Mouse (Mus musculus) brain, embryonic 14.5 days (tissue): ENCODE measurements around the gene Cachd1. TPM values are rescaled to one million over a fixed set of nuclear protein-coding genes. Genes with fewer than 3 reads are reported as not detected.

Source experiments
- DNase-seq: peaks from one replicate; pipeline ENCODE4 v3.0.0-alpha.2; 2011; ENCODE audit warnings: low read depth
- CTCF ChIP-seq: fragments of 200-500 bp; IDR thresholded peaks from 2 replicates; pipeline ENCODE4 v1.5.1; 2012; ENCODE audit warnings: inconsistent platforms, mild to moderate bottlenecking, moderate library complexity, borderline replicate concordance; ENCODE audit not compliant: insufficient read depth, insufficient read length; ENCODE audit errors: extremely low read depth
- POLR2A ChIP-seq: fragments of 200-500 bp; IDR thresholded peaks from 2 replicates; pipeline ENCODE4 v1.6.1; 2012; ENCODE audit warnings: mild to moderate bottlenecking, inconsistent platforms, borderline replicate concordance; ENCODE audit not compliant: poor library complexity, insufficient read depth, insufficient read length, severe bottlenecking; ENCODE audit errors: extremely low read depth
- polyA plus RNA-seq: library from polyadenylated mRNA; depleted of rRNA; stranded (reverse); fragments of >200 nt; gene quantifications from 2 replicates; pipeline ENCODE4 v1.2.3, GENCODE M21; 2012

The Cachd1 gene
- polyA plus RNA-seq, 1 experiment: 150 TPM

- TF ChIP-seq POLR2A (no peak), CTCF (no peak)
- peak; percentile 75 for DNase-seq
Measured at GRCm38 (mm10) chr4:100890106-100890970, 113.9 kb downstream of the Cachd1 start.

GRCm38 (mm10) chr4:100893739-100894138, 117.3 kb downstream of the Cachd1 start:
- no peak for DNase-seq
- TF ChIP-seq POLR2A (no peak), CTCF (no peak)

DNA sequence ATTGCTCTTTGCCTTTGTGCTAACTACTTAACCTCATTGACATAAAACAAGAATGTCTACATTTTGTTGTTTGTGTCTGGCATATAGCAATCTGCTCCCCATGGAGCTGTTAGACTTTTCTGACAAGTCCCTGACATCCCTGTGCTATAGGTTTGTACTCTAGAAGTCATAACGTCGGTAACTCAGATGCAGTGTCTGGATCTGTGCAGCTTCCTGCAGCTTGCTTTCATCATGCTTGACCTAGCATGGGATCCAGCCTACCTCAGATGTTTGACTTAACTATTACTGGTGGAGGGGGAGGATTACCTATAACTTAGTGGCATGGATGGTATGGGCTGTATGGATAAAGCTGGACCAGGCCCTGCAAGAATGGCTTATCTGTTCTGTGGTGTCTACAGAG, 117.7 kb downstream of the Cachd1 start:
- DNase-seq: no peak
- TF ChIP-seq CTCF (no peak), POLR2A (no peak)

GRCm38 (mm10) chr4:100896260-100897010, 120.0 kb downstream of the Cachd1 start:
- TF ChIP-seq POLR2A (no peak), CTCF (no peak)
- DNase-seq: peak; percentile 68

- no peak for DNase-seq
- TF ChIP-seq POLR2A (no peak), CTCF (no peak)
Measured at GRCm38 (mm10) chr4:100897943-100898342, 121.5 kb downstream of the Cachd1 start.

DNA sequence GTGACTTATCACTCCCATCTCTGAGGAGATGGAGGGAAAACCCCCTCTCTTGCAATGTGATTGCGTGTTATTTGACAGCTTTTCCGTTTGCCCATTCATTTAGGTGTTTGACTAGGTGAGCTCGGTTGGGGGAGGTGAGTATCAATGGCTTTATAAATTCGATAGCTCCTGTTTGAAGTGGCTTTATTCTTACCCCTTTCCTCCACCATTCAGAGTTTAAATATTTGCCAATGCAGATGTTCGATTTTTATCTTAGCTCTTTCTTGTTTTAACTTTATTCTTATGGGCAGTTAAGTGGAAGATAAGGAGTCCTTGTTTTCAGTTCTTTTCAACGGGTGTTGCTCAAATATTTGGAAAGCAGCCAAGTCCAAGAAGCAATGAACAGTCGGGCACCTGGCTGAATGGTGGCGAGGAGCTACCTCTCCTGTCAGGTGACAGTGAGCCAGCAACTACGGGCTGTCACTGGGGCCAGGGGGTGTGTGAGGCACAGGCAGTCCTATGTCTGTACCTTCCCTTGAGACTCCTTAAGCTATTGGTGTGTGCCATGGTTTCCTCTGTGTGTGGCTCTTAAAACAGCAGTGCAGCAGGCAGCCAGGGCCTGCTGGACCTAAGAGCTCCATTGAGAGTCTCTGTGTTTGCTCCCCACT, 133.3 kb downstream of the Cachd1 start:
- TF ChIP-seq POLR2A (no peak), CTCF (no peak)
- DNase-seq: peak; percentile 52

DNA sequence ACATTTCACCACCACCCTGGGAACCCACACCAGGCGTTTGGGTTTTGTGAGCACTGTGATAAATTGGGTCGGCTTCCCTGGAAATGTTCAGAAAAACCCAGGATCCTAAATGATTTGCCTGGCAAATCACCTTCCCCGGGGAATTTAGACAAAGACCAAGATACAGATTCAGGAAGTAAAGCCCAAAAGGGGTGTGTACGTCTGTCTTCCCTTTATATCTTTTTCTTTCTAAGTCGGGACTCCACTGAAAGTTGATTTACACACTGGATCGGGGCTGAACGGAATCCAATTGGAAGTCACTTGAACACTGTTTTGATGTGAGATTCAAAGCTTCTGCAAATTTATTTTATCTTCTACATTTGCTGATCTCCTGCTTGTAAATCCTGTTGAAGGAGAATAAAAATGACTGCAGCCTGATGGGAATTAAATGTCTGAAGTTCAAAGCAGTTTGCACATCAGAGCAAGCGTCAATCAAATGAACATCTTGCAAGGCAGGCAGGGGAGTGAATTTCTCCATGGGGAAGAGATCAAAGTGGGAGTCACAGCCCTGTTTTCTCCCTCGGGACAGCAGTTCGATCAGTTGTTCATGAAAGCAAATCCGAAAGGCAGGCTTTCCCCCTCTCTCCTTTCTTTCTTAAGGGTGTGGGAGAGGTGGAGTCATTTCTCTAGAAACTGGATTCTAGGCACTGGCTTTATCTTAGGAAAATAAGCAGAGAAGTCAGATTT, 134.3 kb downstream of the Cachd1 start:
- DNase-seq: peak; percentile 89
- TF ChIP-seq CTCF (no peak), POLR2A (no peak)

- DNase-seq: no peak
- TF ChIP-seq CTCF: no peak
- no peak for TF ChIP-seq POLR2A
Measured at GRCm38 (mm10) chr4:100911658-100912057, 135.2 kb downstream of the Cachd1 start.

DNA sequence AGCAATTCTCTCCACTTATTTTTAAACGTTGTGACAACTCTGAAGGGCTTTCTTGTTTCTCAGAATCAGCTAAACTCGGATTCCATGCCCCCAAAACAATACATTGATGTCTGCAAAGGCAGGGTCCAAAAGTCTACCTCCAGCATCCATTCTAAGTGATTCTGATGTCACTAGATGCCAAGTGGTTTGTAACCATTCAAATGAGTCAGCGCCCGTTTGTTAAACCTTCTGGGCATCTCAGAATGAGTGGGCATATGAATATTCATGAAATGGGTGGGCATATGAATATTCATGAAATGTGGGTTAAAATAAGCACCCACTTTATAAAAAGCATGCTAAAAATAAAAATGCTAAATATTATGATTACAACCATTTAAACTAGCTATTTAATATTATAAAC, 137.2 kb downstream of the Cachd1 start:
- TF ChIP-seq POLR2A (no peak), CTCF (no peak)
- peak; percentile 83 for DNase-seq

- TF ChIP-seq CTCF (no peak), POLR2A (no peak)
- peak; percentile 67 for DNase-seq
Measured at GRCm38 (mm10) chr4:100914532-100914931, 138.1 kb downstream of the Cachd1 start.

DNA sequence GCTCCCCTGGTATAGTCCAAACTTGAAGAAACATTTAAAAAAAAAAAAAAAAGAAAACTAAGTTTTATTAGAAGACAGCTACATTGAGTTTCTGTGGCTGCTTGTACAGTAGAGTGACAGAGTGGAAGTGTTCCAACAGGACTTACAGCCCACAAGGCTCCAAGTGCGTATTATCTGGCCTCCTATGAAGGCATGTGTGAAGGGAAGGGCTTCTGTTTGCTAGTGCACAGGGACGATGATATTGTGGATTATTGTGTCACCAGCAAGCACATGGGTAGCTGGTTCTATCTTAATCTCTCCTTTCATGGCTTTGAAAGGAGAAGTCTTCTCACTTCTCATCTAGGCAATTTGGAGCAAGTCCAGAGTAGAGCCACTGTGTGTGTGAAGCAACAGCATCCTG, 138.6 kb downstream of the Cachd1 start:
- DNase-seq: no peak

DNA sequence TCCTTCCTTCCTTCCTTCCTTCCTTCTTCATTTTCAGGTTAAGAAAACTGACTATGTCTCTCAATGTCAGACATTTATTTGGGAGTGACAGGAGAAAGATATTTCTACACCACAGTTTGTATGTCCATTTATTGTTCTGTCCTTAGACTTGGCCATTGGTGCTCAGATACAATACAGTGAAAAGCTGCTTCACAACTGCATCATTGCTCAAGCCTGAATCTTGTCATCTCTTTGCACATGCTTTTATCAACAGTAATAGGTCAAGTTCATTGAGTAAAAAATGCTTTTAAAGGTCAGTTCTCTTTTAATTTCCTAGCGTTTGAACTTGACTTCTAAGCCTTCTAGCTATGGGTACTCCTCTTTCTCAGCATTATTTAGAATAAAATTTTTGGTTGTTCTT, 141.0 kb downstream of the Cachd1 start:
- no peak for DNase-seq
- TF ChIP-seq CTCF: no peak

More for the DNA sequence above, 138.6 kb downstream of the Cachd1 start:
- TF ChIP-seq POLR2A (no peak), CTCF (no peak)

DNA sequence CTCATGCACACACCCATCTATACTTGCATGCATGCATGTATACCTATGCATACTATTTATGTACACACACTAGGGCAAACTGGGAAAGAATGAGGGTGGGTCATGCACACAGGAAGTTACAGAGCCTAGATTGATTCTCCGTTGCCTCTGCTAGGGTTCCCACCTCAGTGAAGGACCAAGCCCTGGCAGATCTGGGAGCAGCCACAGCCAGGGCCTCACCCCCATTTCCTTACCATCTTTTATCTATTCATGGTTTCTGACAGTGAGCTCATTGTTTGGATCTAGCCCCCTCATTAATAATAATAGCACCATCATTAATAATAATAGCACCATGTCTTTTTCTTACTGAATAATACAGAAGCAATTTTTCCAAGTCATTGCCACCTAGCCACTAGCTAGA, 143.9 kb downstream of the Cachd1 start:
- no peak for DNase-seq
- TF ChIP-seq CTCF (no peak), POLR2A (no peak)

DNA sequence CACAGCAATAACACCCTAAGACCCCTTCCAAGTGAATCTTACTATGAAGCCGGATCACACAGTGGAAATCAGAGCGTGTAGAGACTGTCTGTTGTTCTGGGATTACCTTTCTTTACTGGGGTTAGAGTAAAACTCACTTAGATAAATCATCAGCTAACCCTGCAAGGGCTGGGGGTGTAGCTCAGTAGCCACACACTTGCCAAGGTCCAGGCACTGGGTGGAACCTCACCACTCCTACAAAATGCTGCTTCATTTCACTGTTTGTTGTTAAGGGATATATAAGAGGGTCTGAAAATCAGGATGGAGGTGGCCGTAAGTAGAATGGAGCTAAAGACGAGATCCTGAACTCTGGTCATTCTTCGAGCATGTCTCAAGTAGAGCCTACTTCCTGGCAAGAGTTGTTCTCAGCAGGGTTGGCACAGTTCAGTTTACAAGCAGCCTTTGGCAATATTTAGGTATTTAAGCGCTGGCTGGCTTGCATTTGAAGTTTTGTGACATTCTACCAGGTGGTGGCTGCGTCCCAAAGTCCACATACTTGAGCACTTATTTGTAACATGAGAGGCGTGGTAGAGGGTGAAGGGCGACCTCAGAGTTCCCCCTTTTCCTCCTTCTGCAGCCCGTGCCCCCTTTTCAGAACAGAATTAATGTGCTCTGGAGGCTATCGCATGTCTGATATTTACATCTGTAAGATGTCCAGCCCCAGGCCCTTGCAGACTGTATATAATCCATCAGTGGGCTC, 146.5 kb downstream of the Cachd1 start:
- TF ChIP-seq POLR2A (no peak), CTCF (no peak)
- DNase-seq: no peak
